Mouse (Mus musculus) ES-Bruce4 (cell line): Measurements from ENCODE around the gene Fgf13. TPM values are rescaled to one million over a fixed set of nuclear protein-coding genes. Genes with fewer than 3 reads are reported as not detected.

Experiments used
- H3K27ac ChIP-seq: 2 replicates; pipeline ENCODE4 v1.5.1; 2012; ENCODE audit warnings: low read length, inconsistent platforms; ENCODE audit not compliant: insufficient read depth
- H3K27me3 ChIP-seq: 2 replicates; pipeline ENCODE4 v1.6.1; 2012; ENCODE audit warnings: mild to moderate bottlenecking, low read length, inconsistent platforms; ENCODE audit not compliant: control insufficient read depth, poor library complexity, insufficient read depth, severe bottlenecking
- H3K36me3 ChIP-seq: 2 replicates; pipeline ENCODE4 v1.6.1; 2012; ENCODE audit warnings: inconsistent platforms, mild to moderate bottlenecking, low read length, moderate library complexity; ENCODE audit not compliant: control insufficient read depth, poor library complexity, insufficient read depth, severe bottlenecking
- H3K4me1 ChIP-seq: one replicate; pipeline ENCODE4 v1.8.1; 2011; ENCODE audit warnings: low read length; ENCODE audit not compliant: control insufficient read depth, insufficient read depth
- H3K4me3 ChIP-seq: 2 replicates; pipeline ENCODE4 v1.5.1; 2011; ENCODE audit warnings: low read depth, mild to moderate bottlenecking, low read length
- H3K9ac ChIP-seq: 2 replicates; pipeline ENCODE4 v1.6.1; 2012; ENCODE audit warnings: low read depth, mild to moderate bottlenecking, inconsistent platforms; ENCODE audit not compliant: poor library complexity, severe bottlenecking
- H3K9me3 ChIP-seq: replicated peaks from 2 replicates; pipeline ENCODE4 v1.6.1; 2012; ENCODE audit warnings: mild to moderate bottlenecking, low read length, inconsistent platforms; ENCODE audit not compliant: control insufficient read depth, poor library complexity, insufficient read depth, severe bottlenecking
- CTCF ChIP-seq: IDR thresholded peaks from one replicate; pipeline ENCODE4 v1.8.1; 2011; ENCODE audit warnings: low read depth, low read length
- EP300 ChIP-seq: IDR thresholded peaks from 2 replicates; pipeline ENCODE4 v1.6.1; 2011; ENCODE audit warnings: low read depth, low read length; ENCODE audit not compliant: insufficient read depth
- POLR2A ChIP-seq: IDR thresholded peaks from one replicate; pipeline ENCODE4 v1.8.1; 2011; ENCODE audit warnings: low read length; ENCODE audit not compliant: insufficient read depth
- polyA plus RNA-seq: library from polyadenylated mRNA; stranded (reverse); fragments of >200 nt; gene quantifications from 2 replicates; pipeline ENCODE4 v1.2.4, GENCODE M21; 2011; ENCODE audit warnings: low read depth; ENCODE audit not compliant: missing spikeins, insufficient read depth, insufficient read length

The Fgf13 gene
- polyA plus RNA-seq, 1 experiment = 4.5 TPM

DNA sequence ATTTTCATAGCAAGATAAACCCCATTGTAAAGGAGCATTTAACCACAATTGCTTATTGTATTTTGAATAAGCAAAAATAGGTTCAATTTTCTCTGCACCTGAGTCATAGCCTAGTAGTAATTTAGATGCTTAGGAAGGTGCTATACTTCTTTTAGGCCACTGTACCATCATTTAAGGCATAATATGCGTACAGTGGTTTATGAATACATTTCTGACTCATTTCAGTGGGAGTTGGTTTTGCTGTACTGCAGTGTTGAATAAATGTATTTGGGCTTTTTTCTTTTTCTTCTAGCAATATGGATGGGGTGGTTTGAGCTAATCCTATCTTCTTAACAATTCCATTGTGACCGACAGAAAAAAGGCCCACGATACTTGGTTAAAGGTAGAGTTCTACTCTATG is 481.9 kb downstream of the Fgf13 start:
- H3K9me3 ChIP-seq = no peaks in the 10 kb centered on the region
- H3K4me3 ChIP-seq = no peak overlapping the region
- H3K27ac ChIP-seq = no peak overlapping the region
- no peaks in the 10 kb centered on the region for H3K27me3 ChIP-seq
- no peaks in the 10 kb centered on the region for H3K4me1 ChIP-seq
- no peaks in the 10 kb centered on the region for H3K36me3 ChIP-seq
- no peak overlapping the region for H3K9ac ChIP-seq
- no peak for TF ChIP-seq EP300
- TF ChIP-seq POLR2A = no peak
- no peak for TF ChIP-seq CTCF

DNA sequence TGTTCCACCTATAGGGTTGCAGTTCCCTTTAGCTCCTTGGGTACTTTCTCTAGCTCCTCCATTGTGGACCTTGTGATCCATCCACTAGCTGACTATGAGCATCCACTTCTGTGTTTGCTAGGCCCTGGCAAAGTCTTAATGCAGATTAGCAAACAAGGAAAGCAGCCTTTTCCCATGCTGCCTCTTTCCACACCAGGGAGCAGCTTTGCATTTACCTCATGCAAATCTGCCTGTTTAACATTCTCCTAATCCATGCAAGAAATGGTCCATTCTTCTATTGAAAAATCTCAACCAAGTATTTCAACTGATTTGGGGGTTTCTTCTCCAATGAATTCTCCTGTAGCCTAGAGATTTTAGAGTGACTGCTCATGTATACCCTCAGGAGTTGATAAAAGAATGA is 487.4 kb downstream of the Fgf13 start:
- H3K36me3 ChIP-seq = no peaks in the 10 kb centered on the region

GRCm38 (mm10) chrX:59072083-59072482 is 495.8 kb downstream of the Fgf13 start:
- TF ChIP-seq POLR2A = no peak
- TF ChIP-seq CTCF = no peak
- no peak for TF ChIP-seq EP300
- no peak overlapping the region for H3K4me3 ChIP-seq

More for the DNA sequence above, 487.4 kb downstream of the Fgf13 start:
- no peaks in the 10 kb centered on the region for H3K27me3 ChIP-seq
- no peak overlapping the region for H3K9ac ChIP-seq
- no peak overlapping the region for H3K4me3 ChIP-seq
- TF ChIP-seq EP300 = no peak
- no peak for TF ChIP-seq CTCF
- no peak for TF ChIP-seq POLR2A
- no peak overlapping the region for H3K27ac ChIP-seq
- no peaks in the 10 kb centered on the region for H3K9me3 ChIP-seq
- no peaks in the 10 kb centered on the region for H3K4me1 ChIP-seq

GRCm38 (mm10) chrX:59063157-59063556 is 504.7 kb downstream of the Fgf13 start:
- TF ChIP-seq EP300 (no peak), POLR2A (no peak), CTCF (no peak)
- Histone ChIP-seq H3K4me1 (no peaks in the 10 kb centered on the region), H3K9me3 (no peaks in the 10 kb centered on the region), H3K27me3 (no peaks in the 10 kb centered on the region), H3K27ac (no peak overlapping the region), H3K4me3 (no peak overlapping the region), H3K9ac (no peak overlapping the region), H3K36me3 (no peaks in the 10 kb centered on the region)

More at GRCm38 (mm10) chrX:59072083-59072482, 495.8 kb downstream of the Fgf13 start:
- Histone ChIP-seq H3K27me3 (no peaks in the 10 kb centered on the region), H3K36me3 (no peaks in the 10 kb centered on the region), H3K27ac (no peak overlapping the region), H3K4me1 (no peaks in the 10 kb centered on the region), H3K9ac (no peak overlapping the region), H3K9me3 (no peaks in the 10 kb centered on the region)

- no peaks in the 10 kb centered on the region for H3K9me3 ChIP-seq
- no peaks in the 10 kb centered on the region for H3K4me1 ChIP-seq
- TF ChIP-seq POLR2A = no peak
- TF ChIP-seq CTCF = no peak
- TF ChIP-seq EP300 = no peak
- no peaks in the 10 kb centered on the region for H3K27me3 ChIP-seq
- no peaks in the 10 kb centered on the region for H3K36me3 ChIP-seq
- no peak overlapping the region for H3K4me3 ChIP-seq
- no peak overlapping the region for H3K9ac ChIP-seq
- H3K27ac ChIP-seq = no peak overlapping the region
These were observed 532.9 kb downstream of the Fgf13 start for GRCm38 (mm10) chrX:59034969-59035368.
